Mouse (Mus musculus) hindbrain, embryonic 11.5 days (tissue): ENCODE results near the gene Zbed3. TPM values are rescaled to one million over a fixed set of nuclear protein-coding genes. Genes with fewer than 3 reads are reported as not detected.
"Not testable (repeated sequence)": the region's sequence is repeated elsewhere in the genome, so short reads cannot be mapped to it uniquely, and the experiment has no call there.

Source experiments
- ATAC-seq: fragments of 200-750 bp; cut with Nextera tagmentation; 2 replicates; pipeline ENCODE4 v1.8.0; 2017; ENCODE audit warnings: mild to moderate bottlenecking, moderate TSS enrichment, moderate library complexity; ENCODE audit not compliant: low FRiP score
- DNase-seq: peaks from one replicate; pipeline ENCODE4 v3.0.0-alpha.2; 2015; ENCODE audit warnings: low spot score
- H3K27ac ChIP-seq: fragments of 300-500 bp; sonication (generic); 2 replicates; pipeline ENCODE4 v1.5.1; 2014; ENCODE audit warnings: mild to moderate bottlenecking, low read depth, low read length
- H3K27me3 ChIP-seq: fragments of 300-500 bp; sonication (generic); 2 replicates; pipeline ENCODE4 v1.6.1; 2014; ENCODE audit warnings: mild to moderate bottlenecking, low read length, moderate library complexity, mixed read lengths; ENCODE audit not compliant: control insufficient read depth, insufficient read depth
- H3K36me3 ChIP-seq: fragments of 300-500 bp; sonication (generic); 2 replicates; pipeline ENCODE4 v1.6.1; 2014; ENCODE audit warnings: mild to moderate bottlenecking, low read length, moderate library complexity, mixed read lengths; ENCODE audit not compliant: control insufficient read depth, insufficient read depth
- H3K4me1 ChIP-seq: fragments of 300-500 bp; sonication (generic); replicated peaks from 2 replicates; pipeline ENCODE4 v1.6.1; 2014; ENCODE audit warnings: low read length, mixed read lengths; ENCODE audit not compliant: control insufficient read depth, insufficient read depth
- H3K4me2 ChIP-seq: fragments of 300-500 bp; sonication (generic); replicated peaks from 2 replicates; pipeline ENCODE4 v1.6.1; 2014; ENCODE audit warnings: mild to moderate bottlenecking, low read depth, low read length
- H3K4me3 ChIP-seq: fragments of 300-500 bp; sonication (generic); 2 replicates; pipeline ENCODE4 v1.5.1; 2014; ENCODE audit warnings: low read depth, low read length
- H3K9ac ChIP-seq: fragments of 300-500 bp; sonication (generic); 2 replicates; pipeline ENCODE4 v1.6.1; 2014; ENCODE audit warnings: low read depth, low read length
- H3K9me3 ChIP-seq: fragments of 300-500 bp; sonication (generic); 2 replicates; pipeline ENCODE4 v1.6.1; 2016; ENCODE audit warnings: low read length; ENCODE audit not compliant: control insufficient read depth
- WGBS: fragments of 180-500 bp; shearing (Covaris S2); extraction: QIAGEN DNeasy Blood & Tissue Kit; methylation state at CpG from one replicate; pipeline ENCODE4 v1.1.7; 2014; 5-methylcytosine and 5-hydroxymethylcytosine counted together
- polyA plus RNA-seq: library from polyadenylated mRNA; unstranded; fragments of >200 nt; fragmentation: Nextera tagmentation; extraction: Ambion mirVana; gene quantifications from 2 replicates; pipeline ENCODE4 v1.2.1, GENCODE M21; 2014

Gene Zbed3
- polyA plus RNA-seq, 1 experiment from 2014 or later: 53.8 TPM

DNA sequence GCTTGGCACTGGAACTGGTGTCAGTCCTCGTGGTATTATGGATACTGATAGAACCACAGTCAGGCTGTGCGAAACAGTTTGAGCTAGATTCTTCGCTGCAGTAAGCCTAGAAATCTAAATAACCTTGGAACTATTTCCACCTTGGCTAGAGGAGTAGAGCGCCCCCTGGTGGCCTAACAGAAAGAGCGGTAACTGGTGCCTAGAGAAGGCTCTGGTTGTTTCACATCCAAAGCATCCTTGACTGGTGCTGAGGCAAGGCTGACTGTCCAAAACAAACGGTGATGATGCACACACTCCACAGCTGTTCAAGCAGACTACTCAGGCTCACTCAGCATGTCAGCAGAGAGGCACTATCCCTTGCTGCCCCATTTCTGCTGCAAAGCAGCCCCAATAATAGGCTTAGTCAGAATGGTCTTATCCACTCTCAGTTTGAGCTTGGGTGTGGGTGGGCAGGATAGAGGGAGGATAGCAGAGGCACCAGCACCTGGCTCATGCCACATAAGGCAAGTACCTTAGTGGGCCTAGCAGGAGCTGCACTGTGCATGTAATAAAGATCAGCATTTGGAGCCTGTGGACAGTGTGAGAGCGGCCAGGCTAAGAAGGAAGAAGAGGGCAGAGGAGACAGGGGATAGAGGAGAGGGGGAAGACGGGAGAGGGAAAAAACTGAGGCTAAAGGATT, 23.7 kb downstream of the Zbed3 start:
- no peak overlapping the region for H3K4me3 ChIP-seq
- no peak overlapping the region for H3K4me2 ChIP-seq
- H3K4me1 ChIP-seq: no peaks in the 10 kb centered on the region
- no peaks in the 10 kb centered on the region for H3K9me3 ChIP-seq
- whole genome bisulfite sequencing: 41% methylated on average over 8 of the region's 8 CpGs
- H3K36me3 ChIP-seq: peaks cover 7% of the 10 kb centered on the region; the same call in 1 of the 2 replicates
- no peaks in the 10 kb centered on the region for H3K27me3 ChIP-seq
- no peak overlapping the region for H3K27ac ChIP-seq
- peak; percentile 86 for DNase-seq
- no peak overlapping the region for H3K9ac ChIP-seq
- ATAC-seq: peak; percentile 47; the same call in 1 of the 2 replicates

DNA sequence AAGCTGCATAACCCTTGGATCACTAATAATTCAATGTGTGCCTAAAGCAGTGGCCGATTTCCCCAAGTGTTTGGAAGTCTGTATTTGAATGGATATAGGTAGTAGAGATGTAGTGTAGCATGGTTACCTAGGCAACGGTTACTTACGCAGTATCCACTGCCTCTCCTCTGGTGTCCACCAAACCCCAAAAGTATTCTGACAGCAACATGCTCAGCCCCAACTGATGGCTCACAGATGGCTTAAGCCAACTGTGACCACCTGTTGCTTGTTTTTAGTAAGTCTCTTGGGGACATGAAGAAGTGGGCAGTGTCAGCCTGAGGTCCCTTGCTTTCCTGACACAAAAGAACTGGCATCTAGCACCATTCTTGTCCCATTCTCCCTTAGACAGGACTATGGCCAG, 25.1 kb downstream of the Zbed3 start:
- Histone ChIP-seq H3K4me3 (no peak overlapping the region), H3K4me2 (no peak overlapping the region), H3K36me3 (peaks cover 7% of the 10 kb centered on the region; the same call in 1 of the 2 replicates), H3K9me3 (no peaks in the 10 kb centered on the region), H3K9ac (no peak overlapping the region), H3K4me1 (no peaks in the 10 kb centered on the region), H3K27me3 (no peaks in the 10 kb centered on the region), H3K27ac (no peak overlapping the region)
- no peak for ATAC-seq
- 91% methylated on average over 3 of the region's 3 CpGs for WGBS
- no peak for DNase-seq

DNA sequence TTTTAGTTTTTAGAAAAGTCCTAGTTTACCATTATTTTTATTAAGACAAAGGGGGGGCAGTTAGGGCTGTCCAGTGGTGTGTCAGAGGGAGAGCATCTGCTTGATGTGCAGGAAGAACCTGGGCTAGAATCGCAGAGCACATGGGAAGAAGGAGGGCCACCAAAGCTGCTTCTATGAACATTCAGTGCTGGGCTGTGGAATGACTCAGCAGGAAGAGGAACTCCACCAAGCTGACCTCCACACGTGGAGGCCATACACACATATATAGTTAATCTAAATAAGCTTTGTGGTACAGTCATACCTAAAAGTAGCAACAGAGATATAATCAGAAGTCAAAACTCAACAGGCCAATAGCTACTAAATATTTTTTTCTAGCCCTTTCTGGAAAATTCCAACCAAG, 34.8 kb downstream of the Zbed3 start:
- no peak for DNase-seq
- Histone ChIP-seq H3K27me3 (no peaks in the 10 kb centered on the region), H3K9me3 (no peaks in the 10 kb centered on the region), H3K27ac (no peak overlapping the region), H3K36me3 (peaks cover 8% of the 10 kb centered on the region; the same call in 1 of the 2 replicates), H3K4me1 (no peaks in the 10 kb centered on the region), H3K4me2 (no peak overlapping the region), H3K9ac (no peak overlapping the region), H3K4me3 (no peak overlapping the region)
- ATAC-seq: no peak
- 90% methylated on average over 2 of the region's 2 CpGs for WGBS

DNA sequence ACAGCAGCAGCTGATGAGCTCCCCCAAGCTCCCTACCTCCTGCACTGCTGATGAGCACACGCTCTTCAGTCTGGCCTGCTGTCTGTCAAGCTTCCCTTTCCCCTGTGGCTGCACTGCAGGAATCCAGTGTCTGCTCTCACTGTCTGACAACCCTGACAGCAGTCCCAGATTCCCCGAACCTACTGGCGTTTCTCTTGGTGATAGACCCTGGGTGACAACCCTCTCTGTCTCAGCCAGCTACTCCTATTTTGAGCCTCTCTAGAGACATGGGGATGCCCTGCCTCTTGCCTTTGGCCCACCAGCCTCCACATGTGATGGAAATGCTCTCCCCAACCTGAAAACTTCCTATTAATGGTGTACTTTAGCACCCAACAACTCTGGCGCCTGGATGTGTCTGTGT, 40.0 kb downstream of the Zbed3 start:
- Histone ChIP-seq H3K9me3 (no peaks in the 10 kb centered on the region), H3K4me2 (no peak overlapping the region), H3K4me1 (no peaks in the 10 kb centered on the region), H3K27ac (no peak overlapping the region), H3K4me3 (no peak overlapping the region), H3K36me3 (peaks cover 10% of the 10 kb centered on the region), H3K9ac (no peak overlapping the region), H3K27me3 (no peaks in the 10 kb centered on the region)
- ATAC-seq: no peak
- WGBS: 83% methylated on average over 4 of the region's 4 CpGs
- DNase-seq: no peak

DNA sequence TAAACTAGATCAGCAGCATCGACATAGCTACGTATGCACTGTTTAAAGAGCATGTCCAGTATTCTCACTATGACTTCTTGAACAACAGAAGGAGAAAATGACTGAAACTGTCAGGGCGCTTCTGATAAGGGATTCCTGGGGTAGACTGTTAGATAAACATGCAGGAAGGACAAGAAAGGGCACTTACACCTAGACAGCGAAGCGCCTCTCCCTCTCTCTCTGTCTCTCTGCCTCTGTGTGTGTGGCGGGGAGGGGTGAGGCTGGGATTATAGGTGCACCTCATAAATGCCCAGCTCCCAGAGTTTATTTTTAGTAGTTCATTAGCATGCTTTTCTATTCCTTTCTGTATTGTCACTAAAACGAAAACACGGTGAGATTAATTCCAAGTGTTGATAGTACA, 42.9 kb downstream of the Zbed3 start:
- no peak for DNase-seq
- no peak overlapping the region for H3K4me3 ChIP-seq
- no peaks in the 10 kb centered on the region for H3K4me1 ChIP-seq
- no peak overlapping the region for H3K27ac ChIP-seq
- no peak overlapping the region for H3K9ac ChIP-seq
- WGBS: 98% methylated on average over 8 of the region's 8 CpGs
- ATAC-seq: no peak
- H3K36me3 ChIP-seq: peaks cover 18% of the 10 kb centered on the region
- no peaks in the 10 kb centered on the region for H3K27me3 ChIP-seq
- H3K9me3 ChIP-seq: no peaks in the 10 kb centered on the region
- no peak overlapping the region for H3K4me2 ChIP-seq

DNA sequence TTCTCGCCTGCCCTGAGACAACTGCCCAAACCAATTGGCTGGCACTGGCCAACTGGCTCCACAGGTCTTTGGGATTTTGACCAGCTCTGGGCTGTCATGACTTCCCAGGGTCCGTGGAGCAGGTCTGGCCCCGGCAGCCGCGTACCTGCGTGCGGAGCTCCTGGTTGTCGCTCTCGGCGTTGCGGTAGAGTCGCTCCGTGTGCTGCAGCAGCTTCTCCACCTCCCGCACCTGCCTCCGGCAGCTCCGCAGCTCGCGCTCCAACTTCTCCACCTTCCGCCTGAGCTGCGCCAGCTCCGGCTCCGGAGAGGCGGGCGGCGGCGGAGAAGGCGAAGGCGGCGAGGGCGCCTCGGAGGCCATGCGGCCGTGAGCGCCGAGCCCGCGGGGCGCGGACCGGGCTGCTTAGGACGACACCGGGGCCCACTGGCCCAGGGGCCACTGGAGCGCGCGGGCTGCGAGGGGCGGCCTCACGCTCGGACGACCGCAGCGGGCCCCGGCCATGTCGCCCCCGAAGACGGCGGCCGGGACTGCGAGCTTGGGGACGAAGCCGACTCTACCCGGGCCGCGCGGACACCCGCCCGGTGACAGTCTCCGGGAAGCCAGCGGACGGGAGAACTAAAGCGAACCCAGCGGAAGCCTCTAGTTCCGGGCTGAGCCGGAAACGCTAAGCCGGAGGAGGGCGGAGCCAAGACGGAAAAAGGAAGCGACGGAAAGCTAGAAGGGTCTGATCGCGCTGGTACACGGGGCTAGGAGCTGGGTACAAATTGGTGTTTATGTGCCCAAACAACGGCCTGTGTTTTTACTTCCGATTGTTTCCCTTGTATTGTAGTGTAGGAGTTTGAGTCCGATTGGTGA, 51.5 kb downstream of the Zbed3 start, which contains the start of gene Aggf1:
Aggf1 (minus strand) TSS at position 652 of the 853 bp plus-strand sequence.
- Histone ChIP-seq H3K9me3 (no peaks in the 10 kb centered on the region), H3K27ac (peak within 1 kb of the TSS; percentile 49), H3K27me3 (no peaks in the 10 kb centered on the region), H3K4me1 (peaks cover 4% of the 10 kb centered on the region; the same call in 1 of the 2 replicates), H3K4me2 (peak within 1 kb of the TSS; percentile 89), H3K9ac (peak within 1 kb of the TSS; percentile 85), H3K36me3 (peaks cover 7% of the 10 kb centered on the region; the same call in 1 of the 2 replicates), H3K4me3 (peak within 1 kb of the TSS; percentile 98)
- under 1% methylated on average over 86 of the region's 86 CpGs for WGBS
- ATAC-seq (peak; percentile 97), DNase-seq (peak; percentile 93)

DNA sequence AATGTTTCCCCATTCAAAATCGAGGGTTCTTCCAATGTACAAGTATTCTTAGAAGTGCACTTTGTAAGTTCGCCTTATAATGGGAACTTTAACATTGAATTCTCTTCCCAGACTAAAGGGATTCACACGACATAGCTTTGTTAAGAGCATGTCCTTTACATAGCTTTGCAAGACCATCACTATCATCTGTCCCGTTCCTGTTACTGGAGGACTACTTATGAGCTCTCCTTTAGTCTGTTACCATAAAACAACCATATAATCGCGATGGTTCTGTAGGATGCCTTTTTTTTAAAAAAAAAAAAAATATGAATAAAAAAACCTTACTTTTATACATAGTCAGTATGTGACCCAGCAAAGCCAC, 52.1 kb downstream of the Zbed3 start:
- Histone ChIP-seq H3K9ac (peak overlapping the region; percentile 34), H3K4me1 (peaks cover 4% of the 10 kb centered on the region; the same call in 1 of the 2 replicates), H3K36me3 (peaks cover 1% of the 10 kb centered on the region; the same call in 1 of the 2 replicates), H3K4me2 (peak overlapping the region; percentile 32), H3K9me3 (no peaks in the 10 kb centered on the region), H3K27ac (no peak overlapping the region), H3K27me3 (no peaks in the 10 kb centered on the region), H3K4me3 (peak overlapping the region; percentile 98)
- DNase-seq (no peak), ATAC-seq (peak; percentile 41)
- WGBS: 28% methylated on average over 6 of the region's 6 CpGs

DNA sequence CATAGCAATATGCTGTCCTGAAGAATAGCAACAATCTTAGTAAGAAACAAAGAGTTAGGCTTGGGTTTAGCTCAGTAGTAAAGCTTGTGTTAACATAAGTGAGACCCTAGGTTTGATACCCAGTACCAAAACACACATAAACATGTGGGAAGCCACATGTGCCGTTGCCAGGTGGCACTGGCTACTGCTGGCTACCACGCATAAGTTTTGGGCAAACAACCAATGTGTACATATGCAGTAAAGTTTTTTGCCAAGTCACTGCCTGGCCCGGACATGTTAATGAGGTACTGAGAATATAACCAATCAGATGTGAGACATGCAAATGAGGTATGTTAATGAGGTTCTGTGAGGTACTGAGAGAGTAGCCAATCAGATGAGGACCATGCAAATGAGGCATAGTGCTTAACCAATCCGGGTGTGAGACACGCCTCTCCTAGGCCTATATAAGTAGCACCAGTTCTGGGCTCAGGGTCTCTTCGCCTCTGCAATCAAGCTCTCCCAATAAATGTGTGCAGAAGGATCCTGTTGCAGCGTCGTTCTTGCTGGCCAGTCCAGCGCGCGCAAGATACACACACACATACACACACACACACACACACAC, 53.4 kb downstream of the Zbed3 start:
- not testable (repeated sequence) for H3K27ac ChIP-seq, DNase-seq, H3K9ac ChIP-seq, H3K4me2 ChIP-seq, H3K36me3 ChIP-seq, H3K9me3 ChIP-seq, H3K4me3 ChIP-seq, ATAC-seq, H3K4me1 ChIP-seq, H3K27me3 ChIP-seq
- 97% methylated on average over 11 of the region's 11 CpGs for WGBS
